Mouse (Mus musculus): ENCODE results near the gene Arcn1. TPM values are rescaled to one million over a fixed set of nuclear protein-coding genes. Genes with fewer than 3 reads are reported as not detected.

The Arcn1 gene
- total RNA-seq, 2 experiments from 2014 or later = 91.2 to 97.7 TPM

DNA sequence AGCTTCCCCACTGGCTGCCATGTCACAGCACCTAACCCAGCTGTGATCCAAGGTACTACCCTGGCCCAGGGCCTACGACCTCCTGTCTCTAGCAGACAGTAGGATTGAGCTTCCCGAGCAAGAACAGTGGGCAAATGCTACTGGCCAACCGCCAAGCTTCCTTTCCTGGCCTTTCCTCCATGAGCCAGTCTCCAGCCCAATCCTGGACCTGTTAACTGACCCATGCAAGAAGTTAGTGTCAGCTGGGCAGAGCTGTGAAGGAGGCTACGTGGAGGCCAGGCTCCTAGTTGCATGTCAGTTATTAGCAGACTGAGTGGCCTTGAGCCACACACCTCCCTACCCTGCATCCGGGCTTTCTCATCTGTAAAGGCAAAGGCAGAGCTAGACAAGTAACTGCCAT is 67.9 kb downstream of the Arcn1 start:
- intact Hi-C loops (cut with DNase I) = no loop called here
- no peak for DNase-seq (ENCODE audit: low spot score in 2 of 2)

DNA sequence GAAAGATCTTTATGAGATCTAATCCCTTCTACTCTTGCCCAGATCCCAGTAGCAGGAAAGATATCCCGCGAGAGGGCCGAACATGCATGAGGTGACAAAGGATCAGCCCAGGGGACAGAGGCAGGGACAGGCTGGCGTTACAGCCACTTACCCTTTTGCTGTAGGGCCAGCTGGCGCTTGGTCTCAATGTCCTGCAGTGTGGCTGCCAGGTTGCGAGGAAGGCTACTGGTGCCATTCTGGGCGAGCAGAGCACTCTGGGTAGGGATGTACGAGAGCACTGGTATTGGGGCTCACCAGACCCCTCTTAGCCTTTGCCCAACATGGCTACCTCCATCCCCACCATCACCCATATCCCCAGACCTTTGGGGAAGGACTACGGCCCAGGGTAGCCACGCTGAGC is 68.4 kb downstream of the Arcn1 start:
- intact Hi-C loops (cut with DNase I) = no loop called here
- no peak for DNase-seq (ENCODE audit: low spot score in 2 of 2)

GRCm38 (mm10) chr9:44697866-44698265 is 69.8 kb downstream of the Arcn1 start:
- no peak for DNase-seq (ENCODE audit: low spot score in 2 of 2)
- intact Hi-C loops (cut with DNase I) = no loop called here

- intact Hi-C loops (cut with DNase I) = no loop called here
Observed at GRCm38 (mm10) chr9:44693071-44693470, 74.6 kb downstream of the Arcn1 start.

DNA sequence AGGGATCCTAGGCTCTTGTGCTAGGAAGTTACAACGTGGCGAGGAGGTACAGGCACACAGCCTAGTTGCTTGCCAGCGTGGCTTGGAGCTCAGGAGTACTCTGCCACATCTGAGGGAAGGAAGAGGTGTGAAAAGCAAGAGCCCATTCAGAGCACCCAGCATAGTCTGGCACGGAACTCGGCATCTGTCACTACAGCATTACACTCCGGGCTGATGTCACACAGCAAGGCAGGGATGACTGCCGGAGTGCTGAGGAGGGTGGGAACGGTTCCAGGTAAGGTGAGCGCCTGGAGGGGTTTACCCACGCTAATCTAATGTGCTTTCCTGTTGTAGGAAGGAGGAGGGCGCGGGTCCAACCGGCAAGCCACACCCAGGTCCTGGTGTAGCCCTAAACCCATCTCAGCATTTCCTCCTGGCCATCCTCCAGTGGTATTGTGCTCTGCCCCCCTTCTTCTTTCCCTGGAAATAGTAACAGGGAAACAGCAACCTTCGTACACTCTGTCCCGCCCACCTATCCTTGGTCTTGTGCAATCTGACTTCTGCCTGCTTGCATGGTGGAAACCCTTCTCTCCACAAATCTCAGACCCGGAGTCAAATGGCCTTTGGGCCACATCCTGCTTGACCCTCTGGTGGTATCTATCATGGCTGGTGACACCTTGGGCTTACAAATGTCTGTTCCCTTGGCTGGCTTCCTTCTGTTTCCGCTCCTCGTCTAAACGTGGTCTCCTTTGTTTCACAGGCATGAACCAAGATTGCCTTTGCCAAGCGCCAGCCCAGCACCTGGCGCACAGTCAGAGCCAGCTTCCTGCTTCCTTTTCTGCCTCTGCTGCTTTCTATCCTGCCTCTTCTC is 75.7 kb downstream of the Arcn1 start:
- intact Hi-C loops (cut with DNase I) = no loop called here
- DNase-seq (ENCODE audit: low spot score in 2 of 2) = peak; percentile 71 to 90

More at GRCm38 (mm10) chr9:44693071-44693470, 74.6 kb downstream of the Arcn1 start:
- no peak for DNase-seq (ENCODE audit: low spot score in 2 of 2)

Other genes starting within 250 kb of the Arcn1 start
- not detected for gene Cxcr5, start 206.0 kb downstream of the Arcn1 start, total RNA-seq (2021)
- 100 to 1,000 TPM; 110 to 112 TPM for gene Ddx6, start 163.0 kb downstream of the Arcn1 start, total RNA-seq (2021)
- not detected for gene Treh, start 94.6 kb downstream of the Arcn1 start, total RNA-seq (2021)
- gene Phldb1, start 32.6 kb downstream of the Arcn1 start, total RNA-seq (2021) = 10 to 100 TPM; 62.4 to 65.7 TPM
- gene Ift46, start 63 bp upstream of the Arcn1 start, total RNA-seq (2021) = 10 to 100 TPM; 68.2 to 85.5 TPM
- 10 to 100 TPM; 36.5 to 41.3 TPM for gene Tmem25, start 31.5 kb upstream of the Arcn1 start, total RNA-seq (2021)
- 1 to 10 TPM in 1 of 2 experiments, under 1 TPM in 1; 0.78 to 1.4 TPM for gene Ttc36, start 35.2 kb upstream of the Arcn1 start, total RNA-seq (2021)
- 10 to 100 TPM; 44.2 to 54.4 TPM for gene Kmt2a, start 113.5 kb upstream of the Arcn1 start, total RNA-seq (2021)
- gene Atp5l, start 152.9 kb upstream of the Arcn1 start, total RNA-seq (2021) = 100 to 1,000 TPM; 372 to 384 TPM
- 10 to 100 TPM; 77.6 to 79.8 TPM for gene Ube4a, start 197.8 kb upstream of the Arcn1 start, total RNA-seq (2021)
- gene Cd3g, start 212.6 kb upstream of the Arcn1 start, total RNA-seq (2021) = not detected
- not detected for gene Cd3d, start 213.9 kb upstream of the Arcn1 start, total RNA-seq (2021)
- gene Cd3e, start 241.8 kb upstream of the Arcn1 start, total RNA-seq (2021) = not detected

Measured in left cerebral cortex, postnatal 14 days (tissue).